Mouse (Mus musculus): ENCODE data around the gene Rbpjl. TPM values are rescaled to one million over a fixed set of nuclear protein-coding genes. Genes with fewer than 3 reads are reported as not detected.

Gene Rbpjl
- polyA plus RNA-seq, 1 experiment = 86.8 TPM

DNA sequence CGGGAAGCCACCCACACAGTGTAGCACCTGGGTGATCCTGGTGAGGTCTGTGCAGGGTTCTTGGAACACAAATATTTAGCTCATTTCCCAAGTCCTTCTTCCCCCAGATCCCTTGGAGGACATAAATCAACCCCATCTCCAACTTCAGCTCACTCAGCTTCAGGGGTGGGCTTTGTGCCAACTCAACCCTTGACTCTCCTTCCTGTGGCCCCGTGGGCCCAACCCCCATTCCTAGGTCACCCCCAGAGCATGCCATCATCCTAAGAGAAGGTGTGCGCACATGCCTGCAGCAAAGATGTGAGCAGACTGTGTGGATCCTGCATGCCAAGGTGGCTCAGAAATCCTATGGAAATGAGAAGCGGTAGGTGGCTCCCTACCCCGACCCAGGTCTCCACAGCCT lies 2.6 kb downstream of the Rbpjl start:
- DNase-seq = no peak
- peak overlapping the region; percentile 40 for H3K4me3 ChIP-seq (replicated peaks; ENCODE audit: extremely low read depth, low read depth, low read length)
- TF ChIP-seq POLR2A (IDR thresholded peaks at IDR 0.05; ENCODE audit: borderline replicate concordance, extremely low read depth, low read depth, low read length) (no peak), CTCF (IDR thresholded peaks at IDR 0.05; ENCODE audit: insufficient read depth, low read length) (no peak)

DNA sequence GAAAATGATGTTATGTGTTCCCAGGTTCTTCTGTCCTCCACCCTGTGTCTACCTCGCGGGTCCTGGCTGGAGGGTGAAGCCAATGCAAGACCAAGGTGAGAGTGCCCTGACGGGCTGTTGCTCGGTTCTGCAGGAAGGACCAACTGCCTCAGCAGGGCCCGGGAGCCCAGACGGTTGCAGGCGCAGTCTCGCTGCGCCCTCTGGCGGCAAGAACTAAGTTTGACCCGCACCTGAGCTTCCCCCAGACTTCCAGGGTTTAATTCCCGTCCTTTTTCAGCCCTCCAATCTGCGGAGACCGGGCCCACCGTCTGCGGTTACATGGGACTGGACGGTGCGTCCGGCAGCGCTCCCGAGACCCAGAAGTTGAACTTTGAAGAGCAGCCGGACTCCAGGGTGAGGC lies 4.8 kb downstream of the Rbpjl start:
- WGBS = under 1% methylated on average over 22 of the region's 22 CpGs
- peak; percentile 72 for DNase-seq
- Histone ChIP-seq H3K4me1 (ENCODE audit: control insufficient read depth, insufficient read depth, low read length) (no peaks in the 10 kb centered on the region), H3K4me3 (replicated peaks; ENCODE audit: extremely low read depth, low read depth, low read length) (no peak overlapping the region)
- peak; percentile 84 for TF ChIP-seq CTCF (IDR thresholded peaks at IDR 0.05; ENCODE audit: insufficient read depth, low read length)
- no peak for TF ChIP-seq POLR2A (IDR thresholded peaks at IDR 0.05; ENCODE audit: borderline replicate concordance, extremely low read depth, low read depth, low read length)

More for the DNA sequence above, 2.6 kb downstream of the Rbpjl start:
- H3K4me1 ChIP-seq (ENCODE audit: control insufficient read depth, insufficient read depth, low read length) = no peaks in the 10 kb centered on the region
- 54% methylated on average over 5 of the region's 5 CpGs for WGBS

DNA sequence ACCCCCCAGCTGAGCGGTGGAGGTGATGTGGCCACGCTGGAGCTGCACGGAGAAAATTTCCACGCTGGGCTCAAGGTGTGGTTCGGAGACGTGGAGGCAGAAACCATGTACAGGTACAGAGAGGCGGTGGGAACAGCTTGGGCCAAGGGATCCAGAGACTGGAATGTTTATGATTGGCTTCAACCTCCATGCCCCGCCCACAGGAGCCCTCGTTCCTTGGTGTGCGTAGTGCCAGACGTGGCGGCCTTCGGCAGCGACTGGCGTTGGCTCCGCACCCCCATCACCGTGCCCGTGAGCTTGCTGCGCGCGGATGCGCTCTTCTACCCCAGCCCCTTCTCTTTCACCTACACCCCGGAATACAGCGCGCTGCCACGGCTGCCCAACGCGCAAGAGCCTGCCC lies 11.2 kb downstream of the Rbpjl start:
- 23% methylated on average over 28 of the region's 28 CpGs for WGBS
- TF ChIP-seq POLR2A (IDR thresholded peaks at IDR 0.05; ENCODE audit: borderline replicate concordance, extremely low read depth, low read depth, low read length) = no peak; the same call in 1 of the 2 replicates
- TF ChIP-seq CTCF (IDR thresholded peaks at IDR 0.05; ENCODE audit: insufficient read depth, low read length) = no peak
- H3K4me1 ChIP-seq (ENCODE audit: control insufficient read depth, insufficient read depth, low read length) = peaks cover 7% of the 10 kb centered on the region
- DNase-seq = no peak
- H3K4me3 ChIP-seq (replicated peaks; ENCODE audit: extremely low read depth, low read depth, low read length) = no peak overlapping the region

DNA sequence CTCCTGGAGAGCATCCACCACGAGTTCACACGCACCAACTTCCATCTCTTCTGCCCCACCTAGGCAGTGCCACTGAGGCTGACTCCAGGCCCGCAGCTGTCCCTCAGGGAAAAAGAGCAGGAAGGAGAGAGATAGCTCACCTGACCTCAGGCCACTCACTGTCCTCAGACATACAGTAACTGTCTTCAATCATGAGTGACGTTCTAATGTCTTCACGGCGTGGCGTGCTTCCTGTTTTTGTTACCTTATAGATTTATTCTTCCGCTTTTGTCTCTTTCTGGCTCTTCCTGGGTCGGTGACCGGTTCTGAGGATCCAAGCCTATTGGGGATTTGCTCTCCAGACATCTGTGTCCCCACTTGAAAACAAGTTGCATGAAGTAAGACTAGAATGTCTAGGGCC lies 11.6 kb downstream of the Rbpjl start:
- TF ChIP-seq POLR2A (IDR thresholded peaks at IDR 0.05; ENCODE audit: borderline replicate concordance, extremely low read depth, low read depth, low read length) (no peak), CTCF (IDR thresholded peaks at IDR 0.05; ENCODE audit: insufficient read depth, low read length) (no peak)
- DNase-seq = no peak
- peaks cover 7% of the 10 kb centered on the region for H3K4me1 ChIP-seq (ENCODE audit: control insufficient read depth, insufficient read depth, low read length)
- WGBS = 48% methylated on average over 10 of the region's 10 CpGs
- no peak overlapping the region for H3K4me3 ChIP-seq (replicated peaks; ENCODE audit: extremely low read depth, low read depth, low read length)

GRCm38 (mm10) chr2:164417198-164417597 lies 14.3 kb downstream of the Rbpjl start:
- DNase-seq = no peak
- Histone ChIP-seq H3K4me3 (replicated peaks; ENCODE audit: extremely low read depth, low read depth, low read length) (no peak overlapping the region), H3K4me1 (ENCODE audit: control insufficient read depth, insufficient read depth, low read length) (peaks cover 7% of the 10 kb centered on the region)
- WGBS = 1% methylated on average over 2 of the region's 2 CpGs
- TF ChIP-seq POLR2A (IDR thresholded peaks at IDR 0.05; ENCODE audit: borderline replicate concordance, extremely low read depth, low read depth, low read length) (no peak), CTCF (IDR thresholded peaks at IDR 0.05; ENCODE audit: insufficient read depth, low read length) (peak; percentile 47; the same call in 1 of the 2 replicates)

DNA sequence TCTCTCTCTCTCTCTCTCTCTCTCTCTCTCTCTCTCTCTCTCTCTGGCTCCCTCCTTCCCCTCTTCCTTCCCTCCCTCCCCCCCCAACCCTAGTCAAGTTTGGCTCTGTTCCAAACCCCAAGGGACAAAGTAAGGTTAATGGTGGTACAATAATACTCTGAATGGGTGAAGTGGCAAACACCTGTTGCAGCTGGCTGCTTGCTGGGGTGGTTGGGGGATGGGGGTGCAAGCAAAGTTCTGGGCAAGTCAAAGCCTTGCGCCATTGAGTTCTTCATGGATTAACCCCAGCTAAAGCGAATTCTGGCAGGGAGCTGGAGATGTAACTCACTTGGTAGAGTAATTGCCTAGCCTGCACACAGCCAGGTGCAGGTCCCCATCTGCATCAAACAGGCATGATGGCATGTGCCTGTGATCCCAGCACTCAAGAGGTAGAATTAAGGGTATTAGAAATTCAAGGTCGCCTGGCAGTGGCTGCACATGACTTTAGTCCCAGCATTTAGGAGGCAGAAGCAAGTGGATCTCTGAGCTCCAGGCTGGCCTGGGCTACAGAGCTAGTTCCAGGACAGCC lies 15.5 kb downstream of the Rbpjl start:
- TF ChIP-seq CTCF (IDR thresholded peaks at IDR 0.05; ENCODE audit: insufficient read depth, low read length) (no peak), POLR2A (IDR thresholded peaks at IDR 0.05; ENCODE audit: borderline replicate concordance, extremely low read depth, low read depth, low read length) (no peak)
- no peak for DNase-seq
- WGBS = 42% methylated on average over 3 of the region's 3 CpGs
- Histone ChIP-seq H3K4me1 (ENCODE audit: control insufficient read depth, insufficient read depth, low read length) (peaks cover 7% of the 10 kb centered on the region), H3K4me3 (replicated peaks; ENCODE audit: extremely low read depth, low read depth, low read length) (no peak overlapping the region)

DNA sequence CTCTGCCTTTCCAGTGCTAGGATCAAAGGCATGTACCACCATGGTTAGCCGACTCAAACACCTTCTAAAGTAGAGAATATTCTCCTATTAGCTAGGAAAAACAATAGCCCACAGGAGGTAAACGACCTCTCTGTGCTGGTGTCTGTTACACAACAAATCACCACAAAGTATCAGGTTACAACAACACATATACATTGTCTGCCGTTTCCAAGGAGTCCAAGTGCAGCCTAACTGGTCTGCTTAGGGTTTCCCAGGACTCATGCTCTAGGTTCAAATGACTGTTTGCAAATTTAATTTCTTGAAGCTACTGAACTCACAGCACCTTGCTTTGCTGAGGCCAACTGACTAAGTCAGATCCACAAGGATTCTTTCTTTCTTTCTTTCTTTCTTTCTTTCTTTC lies 16.5 kb downstream of the Rbpjl start:
- Histone ChIP-seq H3K4me1 (ENCODE audit: control insufficient read depth, insufficient read depth, low read length) (peaks cover 7% of the 10 kb centered on the region), H3K4me3 (replicated peaks; ENCODE audit: extremely low read depth, low read depth, low read length) (no peak overlapping the region)
- TF ChIP-seq CTCF (IDR thresholded peaks at IDR 0.05; ENCODE audit: insufficient read depth, low read length) (no peak), POLR2A (IDR thresholded peaks at IDR 0.05; ENCODE audit: borderline replicate concordance, extremely low read depth, low read depth, low read length) (no peak)
- no peak for DNase-seq
- 15% methylated on average over 3 of the region's 3 CpGs for WGBS

DNA sequence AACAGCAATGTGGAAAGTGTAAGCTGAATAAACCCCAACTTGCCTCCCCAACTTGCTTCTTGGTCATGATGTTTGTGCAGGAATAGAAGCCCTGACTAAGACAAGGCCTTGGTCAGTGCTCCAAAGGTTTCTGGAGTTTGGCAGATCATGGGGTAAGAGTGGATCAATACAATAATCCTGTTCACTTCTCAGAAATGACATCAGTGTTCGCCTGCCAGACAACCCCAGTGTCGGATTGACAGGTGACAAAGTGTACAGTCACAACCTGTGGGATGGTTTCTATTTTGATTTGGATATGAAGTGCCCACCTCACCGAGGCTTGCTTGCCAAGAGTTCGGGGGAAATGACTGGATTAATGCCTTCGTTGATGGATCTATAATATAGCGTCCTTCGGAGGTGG lies 18.4 kb downstream of the Rbpjl start:
- no peak overlapping the region for H3K4me3 ChIP-seq (replicated peaks; ENCODE audit: extremely low read depth, low read depth, low read length)
- 84% methylated on average over 7 of the region's 7 CpGs for WGBS
- TF ChIP-seq CTCF (IDR thresholded peaks at IDR 0.05; ENCODE audit: insufficient read depth, low read length) (no peak), POLR2A (IDR thresholded peaks at IDR 0.05; ENCODE audit: borderline replicate concordance, extremely low read depth, low read depth, low read length) (no peak)
- DNase-seq = no peak
- H3K4me1 ChIP-seq (ENCODE audit: control insufficient read depth, insufficient read depth, low read length) = peaks cover 7% of the 10 kb centered on the region

DNA sequence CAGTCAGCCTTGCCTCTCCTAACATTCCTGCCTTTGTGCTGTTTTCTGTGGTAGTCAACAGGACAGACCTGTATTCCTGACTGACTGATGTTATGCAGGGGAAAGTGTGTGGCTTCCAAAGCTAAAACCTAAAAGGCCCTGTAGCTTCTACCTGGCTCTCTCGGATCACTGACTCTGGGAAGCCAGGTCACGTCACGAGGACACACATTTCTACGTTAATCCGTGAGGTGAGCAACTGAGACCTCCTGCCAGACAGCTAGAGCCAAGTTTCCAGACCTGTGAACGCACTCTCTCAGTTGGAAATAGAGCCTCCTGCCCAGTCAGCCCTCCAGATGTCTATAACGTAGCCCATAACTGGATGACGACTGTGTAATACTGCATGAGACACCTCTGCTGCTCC lies 19.0 kb downstream of the Rbpjl start:
- WGBS = 82% methylated on average over 8 of the region's 8 CpGs
- H3K4me1 ChIP-seq (ENCODE audit: control insufficient read depth, insufficient read depth, low read length) = peaks cover 7% of the 10 kb centered on the region
- H3K4me3 ChIP-seq (replicated peaks; ENCODE audit: extremely low read depth, low read depth, low read length) = no peak overlapping the region
- TF ChIP-seq POLR2A (IDR thresholded peaks at IDR 0.05; ENCODE audit: borderline replicate concordance, extremely low read depth, low read depth, low read length) = no peak
- no peak for TF ChIP-seq CTCF (IDR thresholded peaks at IDR 0.05; ENCODE audit: insufficient read depth, low read length)
- DNase-seq = no peak

DNA sequence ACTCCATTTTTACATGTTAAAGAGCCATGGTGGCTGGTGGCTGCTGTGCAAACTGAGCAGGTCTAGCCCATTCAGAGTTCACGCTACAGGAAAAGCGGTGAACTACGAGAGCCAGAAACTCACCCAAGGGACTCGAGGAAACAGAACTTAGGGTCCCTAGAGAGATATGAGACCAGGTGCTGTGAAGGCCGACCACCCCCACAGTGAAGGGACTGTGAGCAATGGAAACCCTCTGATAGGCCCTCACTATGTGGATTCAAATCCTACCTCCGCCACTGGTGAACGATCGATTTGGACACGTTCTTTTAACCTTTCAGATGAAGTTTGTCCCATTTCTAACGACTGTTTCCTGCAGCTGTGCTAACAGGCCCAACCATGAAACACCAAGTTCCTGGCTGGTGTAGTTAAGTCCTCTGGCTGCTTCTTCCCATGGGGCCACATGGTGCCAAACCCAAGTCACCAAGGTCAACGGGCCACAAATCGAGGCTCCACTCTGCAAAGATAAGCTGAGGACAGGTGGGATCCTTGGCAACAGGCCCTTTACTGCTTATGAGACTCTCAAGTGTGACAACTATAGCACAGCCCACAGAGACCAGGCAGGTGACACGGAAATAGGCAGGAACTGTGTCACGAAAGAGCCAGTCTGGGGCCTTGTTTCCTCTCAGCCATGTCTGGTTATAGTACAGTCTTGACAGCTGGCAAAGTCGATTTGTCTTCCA lies 19.9 kb downstream of the Rbpjl start:
- Histone ChIP-seq H3K4me3 (replicated peaks; ENCODE audit: extremely low read depth, low read depth, low read length) (no peak overlapping the region), H3K4me1 (ENCODE audit: control insufficient read depth, insufficient read depth, low read length) (peaks cover under 1% of the 10 kb centered on the region; the same call in 1 of the 2 replicates)
- DNase-seq = no peak
- WGBS = 63% methylated on average over 15 of the region's 15 CpGs
- TF ChIP-seq CTCF (IDR thresholded peaks at IDR 0.05; ENCODE audit: insufficient read depth, low read length) (no peak), POLR2A (IDR thresholded peaks at IDR 0.05; ENCODE audit: borderline replicate concordance, extremely low read depth, low read depth, low read length) (no peak)

Data from lung, adult 2 months (tissue).